Mouse (Mus musculus) kidney, embryonic 15.5 days (tissue): ENCODE results near the gene Tanc2. TPM values are rescaled to one million over a fixed set of nuclear protein-coding genes. Genes with fewer than 3 reads are reported as not detected.

ENCODE experiments used
- ATAC-seq: fragments of 200-750 bp; cut with Nextera tagmentation; replicated peaks from 2 replicates; pipeline ENCODE4 v1.8.0; 2017; ENCODE audit warnings: moderate TSS enrichment; ENCODE audit not compliant: low FRiP score
- H3K27ac ChIP-seq: fragments of 300-500 bp; sonication (generic); 2 replicates; pipeline ENCODE4 v1.5.1; 2015; ENCODE audit warnings: mild to moderate bottlenecking, inconsistent platforms
- H3K27me3 ChIP-seq: fragments of 300-500 bp; sonication (generic); 2 replicates; pipeline ENCODE4 v1.6.1; 2015; ENCODE audit warnings: inconsistent platforms
- H3K36me3 ChIP-seq: fragments of 300-500 bp; sonication (generic); 2 replicates; pipeline ENCODE4 v1.6.1; 2015; ENCODE audit warnings: inconsistent platforms
- H3K4me1 ChIP-seq: fragments of 300-500 bp; sonication (generic); 2 replicates; pipeline ENCODE4 v1.6.1; 2015; ENCODE audit warnings: inconsistent platforms
- H3K4me2 ChIP-seq: fragments of 300-500 bp; sonication (generic); 2 replicates; pipeline ENCODE4 v1.6.1; 2015; ENCODE audit warnings: moderate library complexity, mild to moderate bottlenecking, inconsistent platforms
- H3K4me3 ChIP-seq: fragments of 300-500 bp; sonication (generic); replicated peaks from 2 replicates; pipeline ENCODE4 v1.5.1; 2015; ENCODE audit warnings: mild to moderate bottlenecking, inconsistent platforms
- H3K9ac ChIP-seq: fragments of 300-500 bp; sonication (generic); 2 replicates; pipeline ENCODE4 v1.6.1; 2015; ENCODE audit warnings: mild to moderate bottlenecking, inconsistent platforms
- H3K9me3 ChIP-seq: fragments of 300-500 bp; sonication (generic); replicated peaks from 2 replicates; pipeline ENCODE4 v1.6.1; 2016; ENCODE audit warnings: inconsistent platforms
- WGBS: fragments of 180-500 bp; shearing (Covaris S2); methylation state at CpG from one replicate; pipeline ENCODE4 v1.1.7; 2015; ENCODE audit warnings: mixed read lengths; 5-methylcytosine and 5-hydroxymethylcytosine counted together
- polyA plus RNA-seq: library from polyadenylated mRNA; unstranded; fragments of >200 nt; fragmentation: Nextera tagmentation; extraction: Ambion mirVana; gene quantifications from 2 replicates; pipeline ENCODE4 v1.2.1, GENCODE M21; 2015

Tanc2 gene
- polyA plus RNA-seq, 1 experiment from 2014 or later: 9.4 TPM

GRCm38 (mm10) chr11:105934816-105935215 lies 345.0 kb downstream of the Tanc2 start:
- H3K27me3 ChIP-seq: 0 out of 2 replicates have a peak, but pooled peaks cover 3% of the 10 kb centered on the region
- no peak overlapping the region for H3K4me2 ChIP-seq
- no peaks in the 10 kb centered on the region for H3K4me1 ChIP-seq
- H3K9me3 ChIP-seq: no peaks in the 10 kb centered on the region
- no peak for ATAC-seq
- 58% methylated on average over 6 of the region's 6 CpGs for WGBS
- H3K27ac ChIP-seq: no peak overlapping the region
- no peak overlapping the region for H3K4me3 ChIP-seq
- H3K36me3 ChIP-seq: no peaks in the 10 kb centered on the region
- H3K9ac ChIP-seq: no peak overlapping the region

- H3K4me2 ChIP-seq: no peak overlapping the region
- no peaks in the 10 kb centered on the region for H3K36me3 ChIP-seq
- ATAC-seq: no peak
- no peaks in the 10 kb centered on the region for H3K9me3 ChIP-seq
- no peaks in the 10 kb centered on the region for H3K4me1 ChIP-seq
- H3K27ac ChIP-seq: no peak overlapping the region
- peaks cover 3% of the 10 kb centered on the region; the same call in 1 of the 2 replicates for H3K27me3 ChIP-seq
- H3K4me3 ChIP-seq: no peak overlapping the region
- WGBS: 89% methylated on average over 8 of the region's 8 CpGs
- no peak overlapping the region for H3K9ac ChIP-seq
Measured at GRCm38 (mm10) chr11:105935496-105935895, 345.7 kb downstream of the Tanc2 start.

GRCm38 (mm10) chr11:105936200-105936599 lies 346.4 kb downstream of the Tanc2 start:
- Histone ChIP-seq H3K4me1 (no peaks in the 10 kb centered on the region), H3K27me3 (peaks cover 9% of the 10 kb centered on the region; the same call in 1 of the 2 replicates), H3K4me3 (no peak overlapping the region), H3K9me3 (no peaks in the 10 kb centered on the region), H3K4me2 (no peak overlapping the region), H3K9ac (no peak overlapping the region), H3K27ac (no peak overlapping the region), H3K36me3 (no peaks in the 10 kb centered on the region)
- no peak for ATAC-seq
- WGBS: 90% methylated on average over 6 of the region's 6 CpGs

- H3K27me3 ChIP-seq: peaks cover 13% of the 10 kb centered on the region; the same call in 1 of the 2 replicates
- peaks cover under 1% of the 10 kb centered on the region; the same call in 1 of the 2 replicates for H3K4me1 ChIP-seq
- H3K36me3 ChIP-seq: no peaks in the 10 kb centered on the region
- H3K27ac ChIP-seq: no peak overlapping the region
- WGBS: 94% methylated on average over 3 of the region's 3 CpGs
- no peak overlapping the region for H3K9ac ChIP-seq
- H3K4me3 ChIP-seq: no peak overlapping the region
- no peak overlapping the region for H3K4me2 ChIP-seq
- no peaks in the 10 kb centered on the region for H3K9me3 ChIP-seq
- ATAC-seq: no peak
Measured at GRCm38 (mm10) chr11:105936974-105937373, 347.2 kb downstream of the Tanc2 start.

- Histone ChIP-seq H3K36me3 (no peaks in the 10 kb centered on the region), H3K4me1 (peaks cover 17% of the 10 kb centered on the region), H3K4me2 (no peak overlapping the region), H3K9me3 (no peaks in the 10 kb centered on the region), H3K9ac (no peak overlapping the region), H3K4me3 (no peak overlapping the region), H3K27me3 (peaks cover 22% of the 10 kb centered on the region), H3K27ac (no peak overlapping the region)
- WGBS: 66% methylated on average over 9 of the region's 9 CpGs
- ATAC-seq: no peak
Measured at GRCm38 (mm10) chr11:105938771-105939170, 349.0 kb downstream of the Tanc2 start.

GRCm38 (mm10) chr11:105941973-105942372 lies 352.2 kb downstream of the Tanc2 start:
- H3K27ac ChIP-seq: no peak overlapping the region
- no peaks in the 10 kb centered on the region for H3K9me3 ChIP-seq
- H3K4me2 ChIP-seq: no peak overlapping the region
- peaks cover 40% of the 10 kb centered on the region for H3K4me1 ChIP-seq
- H3K4me3 ChIP-seq: no peak overlapping the region
- no peaks in the 10 kb centered on the region for H3K36me3 ChIP-seq
- H3K27me3 ChIP-seq: peaks cover 29% of the 10 kb centered on the region
- WGBS: 63% methylated on average over 8 of the region's 8 CpGs
- H3K9ac ChIP-seq: no peak overlapping the region
- ATAC-seq: no peak

GRCm38 (mm10) chr11:105943133-105944102 lies 353.6 kb downstream of the Tanc2 start:
- ATAC-seq: peak; percentile 63
- no peaks in the 10 kb centered on the region for H3K9me3 ChIP-seq
- peak overlapping the region; percentile 97 for H3K4me2 ChIP-seq
- H3K27me3 ChIP-seq: peaks cover 33% of the 10 kb centered on the region
- H3K4me1 ChIP-seq: peaks cover 43% of the 10 kb centered on the region
- H3K9ac ChIP-seq: peak overlapping the region; percentile 63
- H3K27ac ChIP-seq: peak overlapping the region; percentile 87
- no peaks in the 10 kb centered on the region for H3K36me3 ChIP-seq
- WGBS: 5% methylated on average over 47 of the region's 47 CpGs
- H3K4me3 ChIP-seq: peak overlapping the region; percentile 69

GRCm38 (mm10) chr11:105944126-105944621 lies 354.4 kb downstream of the Tanc2 start:
- under 1% methylated on average over 58 of the region's 59 CpGs for WGBS
- peak; percentile 70 for ATAC-seq
- peak overlapping the region; percentile 69 for H3K4me3 ChIP-seq

GRCm38 (mm10) chr11:105944770-105945672 lies 355.2 kb downstream of the Tanc2 start:
- Histone ChIP-seq H3K27ac (peak overlapping the region; percentile 87), H3K4me3 (peak overlapping the region; percentile 69), H3K4me1 (peaks cover 43% of the 10 kb centered on the region), H3K36me3 (no peaks in the 10 kb centered on the region), H3K9ac (peak overlapping the region; percentile 63; the same call in 1 of the 2 replicates), H3K9me3 (no peaks in the 10 kb centered on the region), H3K4me2 (peak overlapping the region; percentile 97), H3K27me3 (peaks cover 30% of the 10 kb centered on the region)
- ATAC-seq: no peak
- WGBS: 70% methylated on average over 16 of the region's 16 CpGs

More at GRCm38 (mm10) chr11:105944126-105944621, 354.4 kb downstream of the Tanc2 start:
- no peaks in the 10 kb centered on the region for H3K9me3 ChIP-seq
- peaks cover 43% of the 10 kb centered on the region for H3K4me1 ChIP-seq
- H3K36me3 ChIP-seq: no peaks in the 10 kb centered on the region
- H3K9ac ChIP-seq: peak overlapping the region; percentile 63
- peak overlapping the region; percentile 87 for H3K27ac ChIP-seq
- H3K4me2 ChIP-seq: peak overlapping the region; percentile 97
- H3K27me3 ChIP-seq: peaks cover 30% of the 10 kb centered on the region

- Histone ChIP-seq H3K27me3 (peaks cover 22% of the 10 kb centered on the region), H3K9me3 (no peaks in the 10 kb centered on the region), H3K4me2 (no peak overlapping the region), H3K4me1 (peaks cover 52% of the 10 kb centered on the region), H3K4me3 (no peak overlapping the region), H3K9ac (no peak overlapping the region), H3K36me3 (no peaks in the 10 kb centered on the region), H3K27ac (peak overlapping the region; percentile 27; the same call in 1 of the 2 replicates)
- WGBS: 43% methylated on average over 11 of the region's 11 CpGs
- ATAC-seq: no peak
Measured at GRCm38 (mm10) chr11:105946694-105947154, 356.9 kb downstream of the Tanc2 start.

GRCm38 (mm10) chr11:105948255-105948654 lies 358.5 kb downstream of the Tanc2 start:
- no peaks in the 10 kb centered on the region for H3K9me3 ChIP-seq
- no peak for ATAC-seq
- H3K27me3 ChIP-seq: peaks cover 15% of the 10 kb centered on the region
- 76% methylated on average over 2 of the region's 2 CpGs for WGBS
- H3K27ac ChIP-seq: no peak overlapping the region
- no peaks in the 10 kb centered on the region for H3K36me3 ChIP-seq
- no peak overlapping the region for H3K4me3 ChIP-seq
- peaks cover 54% of the 10 kb centered on the region for H3K4me1 ChIP-seq
- H3K4me2 ChIP-seq: no peak overlapping the region
- no peak overlapping the region for H3K9ac ChIP-seq
